Mouse (Mus musculus) stomach, adult 2 months (tissue): Measurements from ENCODE around the gene Mau2. TPM values are rescaled to one million over a fixed set of nuclear protein-coding genes. Genes with fewer than 3 reads are reported as not detected.

Experiments used
- polyA plus RNA-seq: library from polyadenylated mRNA; depleted of rRNA; stranded (reverse); fragments of >200 nt; gene quantifications from 2 replicates; pipeline ENCODE4 v1.2.3, GENCODE M21; 2012; rRNA removed

The Mau2 gene
- polyA plus RNA-seq, result 27.5 and 35.3 TPM in 2 replicates

GRCm38 (mm10) chr8:70042583-70043455 lies at the start of gene Mau2, which contains the start of gene Sugp1:
Gene Mau2, minus strand, starts transcription at chr8:70042734.
Gene Sugp1, plus strand, starts transcription at chr8:70042813.

GRCm38 (mm10) chr8:70083285-70083684 lies 40.8 kb upstream of the Mau2 start, which contains the start of gene Hapln4:
Gene Hapln4, plus strand, starts transcription at chr8:70083457.

GRCm38 (mm10) chr8:70072441-70073069 lies 30.0 kb upstream of the Mau2 start, which contains the start of gene Tm6sf2:
Gene Tm6sf2, plus strand, starts transcription at chr8:70072924.

GRCm38 (mm10) chr8:69995776-69996588 lies 46.6 kb downstream of the Mau2 start, which contains the start of gene Gatad2a:
Gene Gatad2a, minus strand, starts transcription at chr8:69996384.

Other genes starting within 250 kb of the Mau2 start
- 23.4 and 25.5 TPM in 2 replicates for gene Gmip, start 234.1 kb downstream of the Mau2 start, polyA plus RNA-seq
- 2.4 and 3.4 TPM in 2 replicates for gene Lpar2, start 220.3 kb downstream of the Mau2 start, polyA plus RNA-seq
- 2.4 and 5.1 TPM in 2 replicates for gene Pbx4, start 210.2 kb downstream of the Mau2 start, polyA plus RNA-seq
- 0.17 and 0.34 TPM in 2 replicates for gene Cilp2, start 155.0 kb downstream of the Mau2 start, polyA plus RNA-seq
- 0.88 and 1.7 TPM in 2 replicates for gene Tssk6, start 140.6 kb downstream of the Mau2 start, polyA plus RNA-seq
- gene Ndufa13, start 140.2 kb downstream of the Mau2 start, polyA plus RNA-seq, result 58.7 and 79.5 TPM in 2 replicates
- 1.7 and 2.6 TPM in 2 replicates for gene Yjefn3, start 140.0 kb downstream of the Mau2 start, polyA plus RNA-seq
- gene Gatad2a, start 46.4 kb downstream of the Mau2 start, polyA plus RNA-seq, result 41.2 and 45.5 TPM in 2 replicates
- 2.5 and 5.6 TPM in 2 replicates for gene Sugp1, start 79 bp upstream of the Mau2 start, polyA plus RNA-seq
- gene Tm6sf2, start 30.2 kb upstream of the Mau2 start, polyA plus RNA-seq, result 4.8 and 19.7 TPM in 2 replicates
- gene Hapln4, start 40.7 kb upstream of the Mau2 start, polyA plus RNA-seq, result 0.58 and 0.99 TPM in 2 replicates
- gene Ncan, start 78.1 kb upstream of the Mau2 start, polyA plus RNA-seq, result 0.04 TPM in 1 of 2 replicates, not detected in the other
- 6.0 and 7.6 TPM in 2 replicates for gene Nr2c2ap, start 88.6 kb upstream of the Mau2 start, polyA plus RNA-seq
- 15.6 and 18.6 TPM in 2 replicates for gene Rfxank, start 96.4 kb upstream of the Mau2 start, polyA plus RNA-seq
- gene Borcs8, start 96.8 kb upstream of the Mau2 start, polyA plus RNA-seq, result 32.5 and 46.3 TPM in 2 replicates
- gene Mef2b, start 97.0 kb upstream of the Mau2 start, polyA plus RNA-seq, result 0.16 and 0.40 TPM in 2 replicates
- gene Tmem161a, start 129.6 kb upstream of the Mau2 start, polyA plus RNA-seq, result 96.3 and 97.2 TPM in 2 replicates
- gene Slc25a42, start 169.6 kb upstream of the Mau2 start, polyA plus RNA-seq, result 14.0 and 18.8 TPM in 2 replicates
- gene Sugp2, start 191.5 kb upstream of the Mau2 start, polyA plus RNA-seq, result 11.0 and 11.3 TPM in 2 replicates
- 11.8 and 15.5 TPM in 2 replicates for gene Armc6, start 191.7 kb upstream of the Mau2 start, polyA plus RNA-seq
- gene Homer3, start 240.1 kb upstream of the Mau2 start, polyA plus RNA-seq, result 16.3 and 20.1 TPM in 2 replicates